Mouse (Mus musculus) midbrain, embryonic 13.5 days (tissue): ENCODE results near the gene Flt3. TPM values are rescaled to one million over a fixed set of nuclear protein-coding genes. Genes with fewer than 3 reads are reported as not detected.

ENCODE experiments used
- ATAC-seq: fragments of 200-750 bp; cut with Nextera tagmentation; 2 replicates; pipeline ENCODE4 v1.8.0; 2017; ENCODE audit warnings: mild to moderate bottlenecking, moderate TSS enrichment, moderate library complexity
- H3K27ac ChIP-seq: fragments of 300-500 bp; sonication (generic); 2 replicates; pipeline ENCODE4 v1.5.1; 2015; ENCODE audit warnings: inconsistent platforms, mild to moderate bottlenecking, moderate library complexity
- H3K27me3 ChIP-seq: fragments of 300-500 bp; sonication (generic); 2 replicates; pipeline ENCODE4 v1.6.1; 2015; ENCODE audit warnings: mild to moderate bottlenecking, inconsistent platforms
- H3K36me3 ChIP-seq: fragments of 300-500 bp; sonication (generic); 2 replicates; pipeline ENCODE4 v1.6.1; 2015; ENCODE audit warnings: mild to moderate bottlenecking, inconsistent platforms
- H3K4me1 ChIP-seq: fragments of 300-500 bp; sonication (generic); replicated peaks from 2 replicates; pipeline ENCODE4 v1.6.1; 2015; ENCODE audit warnings: inconsistent platforms
- H3K4me2 ChIP-seq: fragments of 300-500 bp; sonication (generic); replicated peaks from 2 replicates; pipeline ENCODE4 v1.6.1; 2015; ENCODE audit warnings: moderate library complexity, mild to moderate bottlenecking, inconsistent platforms
- H3K4me3 ChIP-seq: fragments of 300-500 bp; sonication (generic); replicated peaks from 2 replicates; pipeline ENCODE4 v1.5.1; 2015; ENCODE audit warnings: mild to moderate bottlenecking, inconsistent platforms
- H3K9ac ChIP-seq: fragments of 300-500 bp; sonication (generic); replicated peaks from 2 replicates; pipeline ENCODE4 v1.6.1; 2015; ENCODE audit warnings: mild to moderate bottlenecking, inconsistent platforms
- H3K9me3 ChIP-seq: fragments of 300-500 bp; sonication (generic); 2 replicates; pipeline ENCODE4 v1.6.1; 2016; ENCODE audit warnings: mild to moderate bottlenecking, inconsistent platforms
- WGBS: fragments of 180-500 bp; shearing (Covaris S2); methylation state at CpG from one replicate; pipeline ENCODE4 v1.1.7; 2015; 5-methylcytosine and 5-hydroxymethylcytosine counted together
- polyA plus RNA-seq: library from polyadenylated mRNA; unstranded; fragments of >200 nt; fragmentation: Nextera tagmentation; extraction: Ambion mirVana; gene quantifications from 2 replicates; pipeline ENCODE4 v1.2.1, GENCODE M21; 2015

Gene Flt3
- polyA plus RNA-seq, 1 experiment from 2014 or later = 0.09 TPM

GRCm38 (mm10) chr5:147304276-147305155 lies 95.8 kb downstream of the Flt3 start:
- Histone ChIP-seq H3K27ac (no peak overlapping the region), H3K36me3 (no peaks in the 10 kb centered on the region), H3K9ac (no peak overlapping the region), H3K4me1 (peaks cover 28% of the 10 kb centered on the region), H3K4me2 (no peak overlapping the region; the same call in 1 of the 2 replicates), H3K4me3 (peak overlapping the region; percentile 9; the same call in 1 of the 2 replicates), H3K27me3 (peaks cover 100% of the 10 kb centered on the region), H3K9me3 (no peaks in the 10 kb centered on the region)
- ATAC-seq = no peak
- WGBS = under 1% methylated on average over 54 of the region's 54 CpGs

- Histone ChIP-seq H3K27ac (no peak overlapping the region), H3K36me3 (no peaks in the 10 kb centered on the region), H3K9ac (no peak overlapping the region), H3K27me3 (peaks cover 100% of the 10 kb centered on the region), H3K4me2 (no peak overlapping the region), H3K9me3 (no peaks in the 10 kb centered on the region), H3K4me3 (no peak overlapping the region), H3K4me1 (peaks cover 33% of the 10 kb centered on the region)
- WGBS = 5% methylated on average over 13 of the region's 13 CpGs
- ATAC-seq = no peak
Observed at GRCm38 (mm10) chr5:147302746-147303400, 97.4 kb downstream of the Flt3 start.

GRCm38 (mm10) chr5:147302141-147302540 lies 98.1 kb downstream of the Flt3 start:
- H3K4me3 ChIP-seq = no peak overlapping the region
- WGBS = 4% methylated on average over 8 of the region's 8 CpGs
- peaks cover 100% of the 10 kb centered on the region for H3K27me3 ChIP-seq
- H3K4me1 ChIP-seq = peaks cover 33% of the 10 kb centered on the region
- ATAC-seq = no peak
- no peak overlapping the region for H3K9ac ChIP-seq
- H3K9me3 ChIP-seq = no peaks in the 10 kb centered on the region
- no peak overlapping the region for H3K4me2 ChIP-seq
- H3K36me3 ChIP-seq = no peaks in the 10 kb centered on the region
- H3K27ac ChIP-seq = no peak overlapping the region

GRCm38 (mm10) chr5:147301781-147302070 lies 98.6 kb downstream of the Flt3 start:
- H3K4me3 ChIP-seq = no peak overlapping the region
- H3K27me3 ChIP-seq = peaks cover 100% of the 10 kb centered on the region
- ATAC-seq = no peak
- H3K4me2 ChIP-seq = no peak overlapping the region
- H3K27ac ChIP-seq = no peak overlapping the region
- H3K9me3 ChIP-seq = no peaks in the 10 kb centered on the region
- H3K9ac ChIP-seq = no peak overlapping the region
- peaks cover 33% of the 10 kb centered on the region for H3K4me1 ChIP-seq
- H3K36me3 ChIP-seq = no peaks in the 10 kb centered on the region
- under 1% methylated on average over 10 of the region's 10 CpGs for WGBS

- Histone ChIP-seq H3K36me3 (no peaks in the 10 kb centered on the region), H3K9me3 (no peaks in the 10 kb centered on the region), H3K4me3 (no peak overlapping the region), H3K9ac (no peak overlapping the region), H3K4me1 (peaks cover 28% of the 10 kb centered on the region), H3K27ac (no peak overlapping the region), H3K4me2 (no peak overlapping the region), H3K27me3 (peaks cover 99% of the 10 kb centered on the region)
- ATAC-seq = no peak
- WGBS = 2% methylated on average over 21 of the region's 21 CpGs
Observed at GRCm38 (mm10) chr5:147300917-147301780, 99.1 kb downstream of the Flt3 start.

- 5% methylated on average over 4 of the region's 4 CpGs for WGBS
- H3K4me3 ChIP-seq = peak overlapping the region; percentile 18
Observed at GRCm38 (mm10) chr5:147300001-147300363, 100.3 kb downstream of the Flt3 start.

GRCm38 (mm10) chr5:147299255-147300000 lies 100.9 kb downstream of the Flt3 start:
- no peaks in the 10 kb centered on the region for H3K9me3 ChIP-seq
- no peak overlapping the region for H3K27ac ChIP-seq
- no peak overlapping the region for H3K9ac ChIP-seq
- H3K27me3 ChIP-seq = peaks cover 99% of the 10 kb centered on the region
- H3K4me2 ChIP-seq = peak overlapping the region; percentile 40
- H3K4me1 ChIP-seq = peaks cover 18% of the 10 kb centered on the region
- under 1% methylated on average over 39 of the region's 41 CpGs for WGBS
- ATAC-seq = peak; percentile 74
- H3K36me3 ChIP-seq = no peaks in the 10 kb centered on the region
- peak overlapping the region; percentile 18 for H3K4me3 ChIP-seq

More at GRCm38 (mm10) chr5:147300001-147300363, 100.3 kb downstream of the Flt3 start:
- ATAC-seq = 0 out of 2 replicates have a peak, but pooled peaks have one; percentile 32
- H3K4me1 ChIP-seq = peaks cover 24% of the 10 kb centered on the region
- H3K4me2 ChIP-seq = 0 out of 2 replicates have a peak overlapping the region, but pooled peaks have one; percentile 40
- H3K9ac ChIP-seq = no peak overlapping the region
- H3K36me3 ChIP-seq = no peaks in the 10 kb centered on the region
- H3K9me3 ChIP-seq = no peaks in the 10 kb centered on the region
- H3K27ac ChIP-seq = no peak overlapping the region
- H3K27me3 ChIP-seq = peaks cover 99% of the 10 kb centered on the region

GRCm38 (mm10) chr5:147297249-147297648 lies 103.0 kb downstream of the Flt3 start:
- ATAC-seq = no peak
- 54% methylated on average over 5 of the region's 5 CpGs for WGBS
- H3K27ac ChIP-seq = no peak overlapping the region

GRCm38 (mm10) chr5:147294121-147294520 lies 106.2 kb downstream of the Flt3 start:
- Histone ChIP-seq H3K27me3 (peaks cover 82% of the 10 kb centered on the region), H3K27ac (no peak overlapping the region), H3K4me2 (no peak overlapping the region), H3K9me3 (no peaks in the 10 kb centered on the region), H3K36me3 (no peaks in the 10 kb centered on the region), H3K4me3 (no peak overlapping the region), H3K9ac (no peak overlapping the region), H3K4me1 (peaks cover 1% of the 10 kb centered on the region)
- WGBS = 12% methylated on average over 20 of the region's 20 CpGs
- ATAC-seq = no peak

More at GRCm38 (mm10) chr5:147297249-147297648, 103.0 kb downstream of the Flt3 start:
- H3K27me3 ChIP-seq = peaks cover 99% of the 10 kb centered on the region
- no peak overlapping the region for H3K4me2 ChIP-seq
- no peak overlapping the region for H3K9ac ChIP-seq
- peaks cover 14% of the 10 kb centered on the region for H3K4me1 ChIP-seq
- H3K36me3 ChIP-seq = no peaks in the 10 kb centered on the region
- H3K9me3 ChIP-seq = no peaks in the 10 kb centered on the region
- H3K4me3 ChIP-seq = no peak overlapping the region

GRCm38 (mm10) chr5:147293127-147293910 lies 107.0 kb downstream of the Flt3 start:
- Histone ChIP-seq H3K4me1 (no peaks in the 10 kb centered on the region), H3K27me3 (peaks cover 74% of the 10 kb centered on the region), H3K9ac (no peak overlapping the region), H3K36me3 (no peaks in the 10 kb centered on the region), H3K9me3 (no peaks in the 10 kb centered on the region), H3K27ac (no peak overlapping the region), H3K4me2 (no peak overlapping the region), H3K4me3 (no peak overlapping the region)
- 14% methylated on average over 18 of the region's 18 CpGs for WGBS
- ATAC-seq = peak; percentile 81
